Mouse (Mus musculus) megakaryocyte, adult 5-6 weeks (primary cell): ENCODE results near the gene Vps37d. TPM values are rescaled to one million over a fixed set of nuclear protein-coding genes. Genes with fewer than 3 reads are reported as not detected.

Experiments
- ATAC-seq: 2 replicates; pipeline ENCODE4 v1.8.0; 2016; ENCODE audit warnings: mild to moderate bottlenecking, inconsistent platforms; ENCODE audit not compliant: poor library complexity, severe bottlenecking
- total RNA-seq, 2 experiments: library from RNA; stranded (forward) in 1 of 2; stranded (reverse) in 1 of 2; fragments of 153-499, 151-499 nt in 1 of 2; fragments of 221-1000, 200-1000 nt in 1 of 2; gene quantifications; 2 replicates each; pipeline versions ENCODE4 v1.2.3 to v1.2.4; 2015 to 2017

Gene Vps37d
- not detected in 2 replicates for total RNA-seq (2015)
- not detected in 2 replicates for total RNA-seq (2017)

GRCm38 (mm10) chr5:135077564-135078481 lies at the start of gene Vps37d:
Gene Vps37d (minus strand): TSS chr5:135078266.
- ATAC-seq, result peak; percentile 98

DNA sequence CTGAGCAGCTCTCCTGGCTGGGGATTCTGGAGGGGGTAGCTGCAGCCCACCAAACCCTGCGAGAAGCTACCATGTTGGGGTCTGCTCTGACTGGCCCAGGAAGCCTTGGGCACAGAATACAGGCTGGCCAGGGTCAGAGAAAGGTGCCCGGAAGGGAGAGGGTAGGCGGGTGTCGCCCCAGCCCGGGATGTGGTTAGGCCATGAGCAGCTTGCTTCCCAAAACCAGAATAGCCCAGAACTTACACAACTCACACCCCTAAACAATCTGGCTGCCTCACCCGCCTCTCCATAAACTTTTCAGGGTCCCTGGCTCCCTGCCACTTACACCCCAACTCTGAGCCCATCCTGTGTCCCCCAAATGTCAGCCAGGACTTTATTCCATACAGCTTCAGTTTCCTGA lies 49.6 kb upstream of the Vps37d start:
- ATAC-seq, result peak; percentile 90

DNA sequence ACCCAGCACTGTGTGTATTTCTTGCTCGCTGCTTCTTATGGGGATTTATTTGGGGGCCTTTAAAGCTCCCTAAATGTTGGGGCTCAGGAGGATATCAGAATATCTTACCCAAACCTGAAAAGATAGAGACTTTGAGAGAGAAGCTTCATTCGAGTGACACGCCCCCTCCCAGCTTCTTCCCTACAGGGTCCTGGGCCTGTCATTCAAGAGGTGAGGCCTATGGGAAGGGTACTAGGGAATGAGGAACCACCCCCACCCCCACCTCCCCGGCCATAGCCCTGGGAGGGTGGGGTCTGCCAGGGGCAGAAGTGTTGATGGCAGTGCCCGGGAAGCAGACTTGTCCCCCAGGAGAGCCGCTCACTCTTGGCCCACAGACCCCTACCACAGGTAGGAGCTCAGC lies 48.1 kb upstream of the Vps37d start:
- ATAC-seq, result peak; percentile 41; the same call in 1 of the 2 replicates

- no peak for ATAC-seq
Measured at GRCm38 (mm10) chr5:135120753-135121152, 42.7 kb upstream of the Vps37d start.

DNA sequence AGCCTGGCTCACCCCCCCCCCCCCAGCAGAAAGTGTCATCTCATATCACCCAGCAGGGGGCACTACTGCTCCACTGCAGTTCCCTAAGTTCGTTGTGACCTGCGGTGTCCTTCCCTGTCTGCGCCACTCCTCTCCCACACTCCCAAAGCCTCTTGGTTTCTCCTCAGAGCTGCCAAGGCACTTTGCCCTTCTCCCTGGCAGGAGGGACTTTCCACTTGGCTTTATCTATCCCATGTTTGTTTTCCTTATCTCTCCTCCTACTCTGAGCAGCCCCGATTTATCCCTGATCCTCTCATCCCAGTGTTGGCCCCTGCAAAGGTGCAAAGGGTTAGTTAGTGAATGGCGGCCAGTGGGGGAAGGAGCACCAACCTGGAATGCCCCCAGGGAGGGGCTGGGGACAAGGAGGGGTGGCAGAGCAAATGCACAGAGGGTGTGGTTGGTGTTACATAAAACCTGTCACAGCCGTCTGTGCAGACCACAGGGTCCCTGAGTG lies 40.6 kb upstream of the Vps37d start:
- ATAC-seq, result peak; percentile 96

GRCm38 (mm10) chr5:135115241-135115640 lies 37.2 kb upstream of the Vps37d start:
- ATAC-seq, result no peak

DNA sequence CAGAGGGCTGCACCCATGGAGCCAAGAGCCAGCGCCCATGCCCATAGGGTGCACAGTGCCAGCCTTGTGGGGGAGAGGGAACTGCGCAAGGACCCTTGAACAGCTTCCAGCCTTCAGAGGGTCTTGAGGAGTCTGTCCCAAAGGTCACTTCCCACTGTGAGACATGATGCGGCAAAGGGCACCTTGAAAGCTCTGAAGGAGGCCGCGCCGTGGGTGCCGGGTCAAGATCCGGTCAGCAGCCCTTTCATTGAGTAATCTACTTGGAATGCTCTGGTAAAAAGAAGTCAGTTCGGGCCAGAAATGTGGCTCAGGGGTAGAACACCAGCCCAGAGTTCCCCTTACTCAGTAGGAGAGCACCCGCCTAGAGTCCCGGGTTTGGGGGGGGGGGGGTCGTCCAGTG lies 35.7 kb upstream of the Vps37d start:
- ATAC-seq, result no peak

- ATAC-seq, result no peak
Measured at GRCm38 (mm10) chr5:135109976-135110375, 31.9 kb upstream of the Vps37d start.

DNA sequence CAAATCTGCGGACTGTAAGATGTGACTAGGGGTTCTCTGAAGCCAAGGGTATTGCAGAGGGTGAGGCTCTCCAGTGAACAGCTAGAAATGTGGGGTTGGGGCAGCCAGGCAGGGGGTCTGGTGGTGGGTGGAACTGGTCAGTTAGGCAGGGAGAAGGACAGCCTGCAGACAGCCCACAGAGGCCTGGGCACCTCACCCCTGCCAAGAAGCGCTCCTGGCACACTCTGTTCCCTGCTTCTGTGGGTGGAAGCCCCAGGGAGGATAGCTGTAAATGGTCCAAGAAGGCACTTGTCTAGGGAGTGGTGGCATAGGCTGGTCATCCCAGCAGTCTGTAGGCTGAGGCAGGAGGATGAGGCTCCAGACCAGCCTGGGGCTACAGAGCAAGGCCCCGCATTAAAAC lies 31.4 kb upstream of the Vps37d start:
- no peak for ATAC-seq

- ATAC-seq, result no peak
Measured at GRCm38 (mm10) chr5:135109017-135109416, 31.0 kb upstream of the Vps37d start.

GRCm38 (mm10) chr5:135107521-135108501 lies 29.7 kb upstream of the Vps37d start:
- ATAC-seq, result peak; percentile 44

DNA sequence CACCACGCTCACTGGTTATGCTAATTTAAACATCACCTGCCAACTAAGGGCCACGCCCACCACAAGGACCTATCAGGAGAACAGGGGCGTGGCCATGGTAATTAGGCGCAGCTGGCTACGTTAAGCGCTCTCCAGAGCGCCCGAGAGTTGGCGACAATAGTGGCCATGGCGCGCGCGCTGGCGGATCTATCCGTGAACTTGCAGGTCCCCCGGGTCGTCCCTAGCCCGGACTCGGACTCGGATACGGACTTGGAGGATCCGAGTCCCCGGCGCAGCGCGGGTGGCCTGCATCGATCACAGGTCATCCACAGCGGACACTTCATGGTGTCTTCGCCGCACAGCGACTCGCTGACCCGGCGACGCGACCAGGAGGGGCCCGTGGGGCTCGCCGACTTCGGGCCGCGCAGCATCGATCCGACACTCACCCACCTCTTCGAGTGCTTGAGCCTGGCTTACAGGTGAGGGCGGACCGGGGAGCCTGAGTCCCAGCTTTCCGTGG lies 28.7 kb upstream of the Vps37d start:
- ATAC-seq, result peak; percentile 79

DNA sequence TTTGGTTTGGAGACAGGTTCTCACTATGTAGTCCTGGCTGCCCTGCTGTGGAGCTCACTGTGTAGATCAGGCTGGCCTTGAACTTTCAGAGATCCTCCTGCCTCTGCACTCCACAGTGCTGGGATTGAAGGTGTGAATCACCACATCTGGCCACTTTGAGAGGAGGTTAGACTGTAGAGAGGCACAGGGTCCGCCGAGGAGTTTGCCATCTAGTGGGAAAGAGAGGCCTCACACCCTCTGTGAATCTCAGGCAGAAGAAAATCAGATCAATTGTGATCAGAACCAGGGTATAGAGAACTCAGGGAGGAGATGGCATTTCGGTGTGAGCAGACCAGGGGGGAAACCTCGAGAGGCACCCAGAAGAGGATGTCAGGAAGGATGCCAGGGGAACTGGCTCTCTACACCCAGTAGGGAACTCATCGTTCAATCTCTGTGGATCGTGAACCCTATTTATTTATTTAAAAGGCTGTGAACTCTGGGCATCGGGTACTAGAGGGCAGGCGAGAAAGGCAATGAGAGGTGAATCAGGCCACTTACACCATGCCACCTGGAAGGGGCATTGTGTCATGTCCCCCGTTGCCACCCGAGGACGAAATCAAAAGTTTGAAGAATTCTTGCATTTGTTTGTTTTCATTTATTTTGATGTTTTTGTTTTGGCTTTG lies 26.1 kb upstream of the Vps37d start:
- ATAC-seq, result 0 out of 2 replicates have a peak, but pooled peaks have one; percentile 32

DNA sequence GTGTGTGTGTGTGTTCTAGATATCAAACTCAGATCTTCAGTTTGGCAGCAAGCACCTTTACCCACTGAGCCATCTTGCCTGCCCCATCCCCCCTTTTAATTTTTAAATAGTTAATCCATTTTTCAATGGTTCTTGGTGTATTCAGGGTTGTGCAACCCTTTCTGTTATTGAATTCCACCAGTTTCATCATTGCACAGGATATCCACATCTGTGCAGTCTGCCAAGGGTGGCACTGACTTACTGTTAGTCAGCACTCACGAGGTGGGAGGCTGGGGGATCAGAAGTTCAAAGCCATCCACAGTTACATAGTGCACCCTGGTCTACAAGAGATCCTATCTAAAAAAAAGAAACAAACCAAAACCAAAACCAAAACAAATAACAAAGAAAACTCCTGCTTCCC lies 22.9 kb upstream of the Vps37d start:
- no peak for ATAC-seq

DNA sequence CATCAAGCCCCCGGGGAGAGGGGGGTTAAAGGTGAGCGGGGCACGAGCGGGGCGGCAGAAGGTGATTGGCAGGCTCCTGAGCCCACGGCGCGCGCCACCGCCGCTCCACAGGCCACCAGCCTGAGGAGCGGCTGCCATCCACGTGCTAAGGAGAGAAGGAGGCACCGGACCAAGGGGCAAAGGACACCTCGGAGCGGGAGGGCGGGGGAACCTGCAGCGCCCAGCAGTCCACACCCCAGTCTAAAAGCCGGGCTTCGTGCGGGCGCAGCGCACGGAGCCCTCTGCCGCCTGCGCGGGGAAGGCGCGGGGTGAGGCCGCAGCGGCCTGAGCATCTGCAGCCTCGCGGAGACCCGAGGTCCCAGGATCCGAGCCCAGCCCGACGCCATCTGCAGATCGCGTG lies 11.6 kb upstream of the Vps37d start, which contains the start of gene Mlxipl:
Gene Mlxipl (plus strand): TSS at position 238 of the 400 bp plus-strand sequence.
- ATAC-seq, result no peak

DNA sequence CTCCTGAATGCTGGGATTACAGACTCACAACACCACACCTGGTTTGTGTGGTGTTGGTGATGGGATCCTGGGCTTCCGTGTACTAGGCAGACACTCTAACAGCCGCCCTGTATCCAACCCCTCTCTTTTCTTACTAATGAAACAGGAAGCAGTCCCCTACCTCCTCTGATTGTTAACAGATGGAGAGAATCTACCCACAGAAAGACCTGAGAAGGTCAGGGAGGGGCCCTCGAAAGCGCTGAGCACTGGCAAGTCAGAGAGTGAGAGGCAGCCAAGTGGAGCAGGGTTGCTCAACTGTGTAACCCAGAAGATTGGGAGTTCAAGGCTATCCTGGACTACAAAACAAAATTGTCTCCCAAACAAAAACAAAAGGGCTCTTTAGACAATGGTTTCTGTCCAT lies 8.8 kb upstream of the Vps37d start:
- ATAC-seq, result no peak

DNA sequence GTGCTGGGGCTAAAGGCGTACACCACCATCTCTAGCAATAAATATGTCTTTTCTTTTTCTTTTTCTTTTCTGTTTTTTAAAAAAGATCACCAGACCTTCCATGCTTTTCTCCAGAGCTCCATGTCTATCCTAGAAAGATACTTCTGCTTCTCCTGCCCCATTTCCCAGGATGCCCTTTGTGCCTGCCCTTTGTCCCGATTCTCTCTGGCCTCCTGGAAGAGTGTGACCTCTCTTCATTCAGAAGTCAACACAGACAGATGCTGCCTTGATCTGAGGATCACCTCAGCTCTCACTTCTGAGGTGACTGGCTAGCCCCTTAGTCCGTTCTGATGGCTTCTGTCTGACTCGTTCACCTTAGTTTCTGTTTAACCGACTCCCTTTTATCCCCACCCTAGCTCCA lies 2.5 kb upstream of the Vps37d start:
- ATAC-seq, result no peak

- ATAC-seq, result no peak
Measured at GRCm38 (mm10) chr5:135079578-135079977, 1.5 kb upstream of the Vps37d start.

DNA sequence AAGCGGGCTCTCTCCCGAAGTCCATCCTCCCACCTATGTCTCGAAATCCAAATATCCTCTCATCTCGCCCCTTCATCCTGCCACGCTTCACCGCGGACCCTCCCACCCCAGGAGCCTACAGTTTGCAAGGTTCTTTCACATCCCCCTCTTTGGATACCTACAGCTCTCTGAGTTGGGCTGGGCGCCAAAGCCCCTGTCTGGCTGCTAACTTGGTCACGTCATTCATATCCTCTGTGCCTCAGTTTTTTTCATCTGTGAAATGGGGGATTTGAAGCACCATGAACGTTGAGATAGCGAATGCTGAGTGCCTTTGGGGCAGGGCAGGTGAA lies 380 bp upstream of the Vps37d start:
- ATAC-seq, result no peak

DNA sequence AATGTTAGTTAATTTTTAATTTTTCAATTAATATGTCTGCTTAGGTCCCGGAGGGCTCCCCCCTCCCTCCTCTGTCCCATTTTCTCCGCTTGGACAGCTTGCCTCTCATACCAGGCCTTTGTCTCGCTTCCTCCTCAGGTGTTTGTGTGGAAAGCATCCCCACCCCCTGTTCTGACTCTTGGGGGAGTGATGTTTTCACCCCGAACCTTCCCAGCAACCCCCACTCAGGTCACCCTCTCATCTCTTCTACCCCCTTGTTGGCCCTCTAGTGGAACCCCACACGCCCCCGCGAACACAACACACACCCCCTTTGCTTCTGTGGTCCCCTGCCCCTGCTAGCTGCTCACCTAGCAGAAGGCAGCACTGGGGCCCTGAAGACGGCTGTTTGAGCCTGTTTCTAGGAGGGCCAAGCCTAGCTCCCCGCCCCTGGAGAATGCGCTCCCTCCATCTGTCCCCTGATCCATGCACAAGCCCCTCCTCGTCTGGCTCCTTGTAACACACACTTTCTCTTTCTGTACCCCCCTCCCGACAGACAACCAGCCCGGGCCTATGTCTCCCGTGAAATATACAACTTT lies 1.0 kb downstream of the Vps37d start:
- ATAC-seq, result no peak
